8 mouse cellular contexts compared by ENCODE assay signal in genomic region chr1:152589331-152589935, GRCm38 (mm10).
A peak's percentile ranks its signal among the peaks of the same experiment; 100 is the strongest.
DNase-seq lines count a peak whose midpoint lies in the region; ATAC-seq and TF ChIP-seq lines count a peak whose summit lies in the region.

No protein-coding gene starts in this region.

- TF ChIP-seq CTCF in lung, postnatal 0 days (IDR thresholded peaks at IDR 0.05) = no peak

- no peaks in the 10 kb centered on the region for H3K9me3 ChIP-seq in intestine, embryonic 16.5 days (ENCODE audit: control insufficient read depth, low read length)
- H3K9me3 ChIP-seq in lung, postnatal 0 days (ENCODE audit: low read length) = no peaks in the 10 kb centered on the region

- ATAC-seq in intestine, embryonic 16.5 days = peak; percentile 71
- no peak for ATAC-seq in lung, postnatal 0 days

- peak; percentile 19 to 24 for DNase-seq in cerebellum, adult 18-20 months
- DNase-seq in cerebellum, adult 11 months = no peak
- peak; percentile 61 to 86 for DNase-seq in adrenal gland, adult (ENCODE audit: inconsistent age in 2 of 2, low spot score in 1 of 2)
- DNase-seq in gastrocnemius, adult 8-10 months (ENCODE audit: low spot score in 2 of 2) = peak; percentile 53 to 74
- DNase-seq in lung, postnatal 0 days (ENCODE audit: low spot score) = peak; percentile 77
- peak; percentile 48 for DNase-seq in testis, postnatal 14 days (ENCODE audit: low spot score)
- DNase-seq in frontal cortex, postnatal 10 days (ENCODE audit: low spot score in 2 of 2) = no peak

- no peak overlapping the region for H3K9ac ChIP-seq in intestine, embryonic 16.5 days (ENCODE audit: low read depth, low read length)
- no peak overlapping the region for H3K9ac ChIP-seq in lung, postnatal 0 days (replicated peaks; ENCODE audit: low read depth)

- no peaks in the 10 kb centered on the region for H3K27me3 ChIP-seq in intestine, embryonic 16.5 days (replicated peaks; ENCODE audit: control insufficient read depth, insufficient read depth, low read length)
- H3K27me3 ChIP-seq in lung, postnatal 0 days (replicated peaks; ENCODE audit: insufficient read depth, low read length) = no peaks in the 10 kb centered on the region

- peak overlapping the region; percentile 20; the same call in 1 of the 2 replicates for H3K4me2 ChIP-seq in intestine, embryonic 16.5 days (ENCODE audit: low read depth, low read length)
- H3K4me2 ChIP-seq in lung, postnatal 0 days (replicated peaks; ENCODE audit: low read depth, low read length) = peak overlapping the region; percentile 37

- TF ChIP-seq EP300 in lung, postnatal 0 days (IDR thresholded peaks at IDR 0.05) = no peak

- H3K36me3 ChIP-seq in intestine, embryonic 16.5 days (ENCODE audit: control insufficient read depth, insufficient read depth, low read length) = no peaks in the 10 kb centered on the region; the same call in 1 of the 2 replicates
- no peaks in the 10 kb centered on the region for H3K36me3 ChIP-seq in lung, postnatal 0 days (ENCODE audit: insufficient read depth, low read length)

- WGBS in intestine, embryonic 16.5 days = 29% methylated on average over 9 of the region's 9 CpGs
- 12% methylated on average over 9 of the region's 9 CpGs for WGBS in lung, postnatal 0 days

- H3K27ac ChIP-seq in intestine, embryonic 16.5 days (ENCODE audit: low read length) = peak overlapping the region; percentile 8; the same call in 1 of the 2 replicates
- H3K27ac ChIP-seq in lung, postnatal 0 days (ENCODE audit: low read length) = peak overlapping the region; percentile 58

- H3K4me1 ChIP-seq in intestine, embryonic 16.5 days (ENCODE audit: control insufficient read depth, insufficient read depth, low read length) = peaks cover 18% of the 10 kb centered on the region
- H3K4me1 ChIP-seq in lung, postnatal 0 days (ENCODE audit: insufficient read depth, low read depth, low read length) = no peaks in the 10 kb centered on the region; the same call in 1 of the 2 replicates

- H3K4me3 ChIP-seq in intestine, embryonic 16.5 days (ENCODE audit: low read length) = no peak overlapping the region
- no peak overlapping the region for H3K4me3 ChIP-seq in lung, postnatal 0 days (ENCODE audit: low read depth, low read length)

Comparison
In these comparisons a context has a peak if more than half of its experiments do, and no peak if none do; other contexts are left out.
1. DNase-seq: peak in cerebellum, adult 18-20 months (2 of 2), adrenal gland, adult (2 of 2), gastrocnemius, adult 8-10 months (2 of 2), lung, postnatal 0 days (single experiment) and testis, postnatal 14 days (single experiment); none in cerebellum, adult 11 months (single experiment) and frontal cortex, postnatal 10 days (0 of 2).